Mouse (Mus musculus) liver, adult 2 months (tissue): ENCODE measurements at regions not wholly inside any gene's neighbourhood (a gene's known extent, or its start where the extent isn't known, plus 50 kb on each side); places are given as distances from the start of the nearest gene placed in this dataset.

ENCODE experiments used
- DNase-seq: peaks from one replicate; pipeline ENCODE4 v3.0.0-alpha.2; 2011; ENCODE audit warnings: low read depth, low spot score; ENCODE audit errors: extremely low read depth
- H3K27ac ChIP-seq: fragments of 200-500 bp; replicated peaks from 2 replicates; pipeline ENCODE4 v1.5.1; 2012; ENCODE audit warnings: low read depth, mild to moderate bottlenecking, control low read depth, inconsistent platforms, low read length; ENCODE audit not compliant: insufficient read depth
- H3K27me3 ChIP-seq: fragments of 200-500 bp; 2 replicates; pipeline ENCODE4 v1.6.1; 2012; ENCODE audit warnings: mild to moderate bottlenecking, moderate library complexity, low read length, inconsistent platforms; ENCODE audit not compliant: control insufficient read depth, insufficient read depth
- H3K36me3 ChIP-seq: fragments of 200-500 bp; 2 replicates; pipeline ENCODE4 v1.6.1; 2012; ENCODE audit warnings: low read length, inconsistent platforms; ENCODE audit not compliant: control insufficient read depth, insufficient read depth
- H3K4me1 ChIP-seq: fragments of 200-500 bp; 2 replicates; pipeline ENCODE4 v1.6.1; 2011; ENCODE audit warnings: low read length; ENCODE audit not compliant: control insufficient read depth, insufficient read depth
- H3K4me3 ChIP-seq: fragments of 200-500 bp; 2 replicates; pipeline ENCODE4 v1.5.1; 2011; ENCODE audit warnings: low read depth, mild to moderate bottlenecking, control low read depth, low read length, moderate library complexity; ENCODE audit not compliant: insufficient read depth
- H3K79me2 ChIP-seq: fragments of 200-500 bp; 2 replicates; pipeline ENCODE4 v1.6.1; 2012; ENCODE audit warnings: inconsistent platforms, mild to moderate bottlenecking, low read length, moderate library complexity; ENCODE audit not compliant: control insufficient read depth, insufficient read depth
- H3K9ac ChIP-seq: fragments of 200-500 bp; 2 replicates; pipeline ENCODE4 v1.6.1; 2012; ENCODE audit warnings: low read depth, mild to moderate bottlenecking, control low read depth, inconsistent platforms, low read length
- CTCF ChIP-seq: fragments of 200-500 bp; IDR thresholded peaks from 2 replicates; pipeline ENCODE4 v1.5.1; 2011; ENCODE audit warnings: low read depth, low read length, control low read depth
- POLR2A ChIP-seq: fragments of 200-500 bp; IDR thresholded peaks from 2 replicates; pipeline ENCODE4 v1.6.1; 2011; ENCODE audit warnings: low read length, control low read depth; ENCODE audit not compliant: insufficient read depth; ENCODE audit errors: extremely low read depth
- WGBS: fragments of 180-500 bp; shearing (Covaris S2); methylation state at CpG from one replicate; pipeline ENCODE4 v1.1.7; 2018; 5-methylcytosine and 5-hydroxymethylcytosine counted together

DNA sequence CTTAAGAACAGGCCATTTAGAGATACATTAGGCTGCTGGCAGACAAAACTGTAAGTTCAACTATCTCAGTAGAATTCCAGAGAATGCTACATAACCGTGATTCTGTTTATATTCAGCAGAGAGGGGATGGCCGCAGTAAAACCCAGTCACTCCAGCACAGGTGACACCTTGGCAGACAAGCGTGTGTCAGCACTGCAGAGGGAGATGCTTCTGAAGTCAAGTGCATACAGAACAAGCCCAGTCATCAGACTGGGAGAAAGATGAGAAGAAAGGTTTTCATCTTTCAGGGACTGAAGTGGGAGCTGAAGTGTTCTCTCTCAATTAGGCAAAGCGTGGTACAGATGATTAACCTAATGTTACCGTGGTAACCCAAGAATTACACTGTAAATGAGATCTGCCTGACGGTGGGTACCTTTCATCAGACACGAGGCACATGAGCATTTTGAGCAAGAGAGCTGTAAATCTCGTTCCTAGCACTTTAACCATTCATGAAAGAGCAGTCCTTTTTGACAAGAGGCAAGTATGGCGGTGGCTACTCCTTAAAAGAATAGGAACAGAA is 130.3 kb downstream of the Barhl2 start:
- WGBS: 84% methylated on average over 9 of the region's 9 CpGs
- no peak for DNase-seq
- Histone ChIP-seq H3K27ac (no peak overlapping the region), H3K9ac (no peak overlapping the region), H3K4me1 (peaks cover 2% of the 10 kb centered on the region), H3K79me2 (no peaks in the 10 kb centered on the region), H3K27me3 (no peaks in the 10 kb centered on the region), H3K4me3 (no peak overlapping the region), H3K36me3 (no peaks in the 10 kb centered on the region)
- no peak for TF ChIP-seq CTCF
- TF ChIP-seq POLR2A: no peak

DNA sequence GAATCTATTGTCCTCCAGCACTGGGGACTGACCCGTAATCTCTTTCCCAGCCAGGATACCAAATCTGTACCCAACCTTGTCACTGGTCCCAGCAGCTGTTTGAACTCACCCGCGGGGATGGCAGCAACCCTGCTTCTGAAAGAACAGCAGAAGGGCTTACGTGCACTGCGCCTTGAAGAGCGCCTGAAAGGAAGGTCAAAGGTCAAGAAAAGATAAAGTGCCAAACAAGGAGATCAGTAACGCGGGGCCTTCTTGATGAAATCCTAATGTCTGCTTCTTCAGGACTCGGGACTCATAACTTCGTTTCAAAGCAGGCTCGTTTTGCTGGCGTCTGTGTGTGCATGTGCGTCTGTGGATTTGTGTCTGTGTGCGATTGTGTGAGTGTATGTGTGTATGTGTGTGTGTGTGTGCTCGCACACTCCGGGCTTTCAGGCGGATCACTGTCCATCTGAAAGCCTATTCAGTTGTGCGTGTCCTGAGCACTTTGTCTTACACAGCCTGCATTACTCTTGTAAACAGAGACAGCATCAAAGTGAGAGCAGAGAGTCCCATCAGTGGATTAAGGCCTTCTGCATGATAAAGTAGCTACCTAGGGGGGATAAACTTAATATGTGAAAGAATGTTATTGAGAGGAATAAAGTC is 135.3 kb downstream of the Barhl2 start:
- WGBS: 51% methylated on average over 18 of the region's 18 CpGs
- DNase-seq: peak; percentile 74
- TF ChIP-seq POLR2A: no peak
- no peak for TF ChIP-seq CTCF

DNA sequence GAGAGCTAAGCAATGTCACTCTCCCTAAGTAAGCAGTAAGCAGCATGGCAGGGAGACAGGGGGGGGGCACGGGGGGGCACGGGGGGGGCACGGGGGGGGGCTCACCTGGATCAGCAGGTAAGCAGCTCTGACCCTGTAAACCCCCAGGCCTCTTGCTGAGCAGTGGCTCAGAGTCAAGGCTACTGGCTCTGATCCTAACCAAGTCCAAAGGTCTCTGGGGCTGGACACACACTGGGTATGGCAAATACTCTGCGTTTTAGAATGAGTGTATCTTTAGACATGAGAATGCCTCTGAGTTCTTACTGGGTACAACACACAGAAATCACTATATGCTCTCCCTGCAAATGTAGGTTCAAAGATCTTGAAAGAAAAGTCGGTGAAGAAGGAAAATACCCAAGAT is 136.5 kb downstream of the Barhl2 start:
- H3K4me3 ChIP-seq: no peak overlapping the region
- no peak for TF ChIP-seq POLR2A
- no peak for TF ChIP-seq CTCF
- WGBS: 17% methylated on average over 4 of the region's 5 CpGs
- H3K36me3 ChIP-seq: no peaks in the 10 kb centered on the region
- no peaks in the 10 kb centered on the region for H3K27me3 ChIP-seq
- no peaks in the 10 kb centered on the region for H3K79me2 ChIP-seq
- no peak overlapping the region for H3K9ac ChIP-seq
- peaks cover 16% of the 10 kb centered on the region for H3K4me1 ChIP-seq
- H3K27ac ChIP-seq: peak overlapping the region; percentile 76; the same call in 1 of the 2 replicates
- peak; percentile 93 for DNase-seq

More for the DNA sequence above, 135.3 kb downstream of the Barhl2 start:
- Histone ChIP-seq H3K4me1 (peaks cover 16% of the 10 kb centered on the region), H3K9ac (no peak overlapping the region), H3K79me2 (no peaks in the 10 kb centered on the region), H3K27me3 (no peaks in the 10 kb centered on the region), H3K4me3 (no peak overlapping the region), H3K27ac (0 out of 2 replicates have a peak overlapping the region, but pooled peaks have one; percentile 4), H3K36me3 (no peaks in the 10 kb centered on the region)

DNA sequence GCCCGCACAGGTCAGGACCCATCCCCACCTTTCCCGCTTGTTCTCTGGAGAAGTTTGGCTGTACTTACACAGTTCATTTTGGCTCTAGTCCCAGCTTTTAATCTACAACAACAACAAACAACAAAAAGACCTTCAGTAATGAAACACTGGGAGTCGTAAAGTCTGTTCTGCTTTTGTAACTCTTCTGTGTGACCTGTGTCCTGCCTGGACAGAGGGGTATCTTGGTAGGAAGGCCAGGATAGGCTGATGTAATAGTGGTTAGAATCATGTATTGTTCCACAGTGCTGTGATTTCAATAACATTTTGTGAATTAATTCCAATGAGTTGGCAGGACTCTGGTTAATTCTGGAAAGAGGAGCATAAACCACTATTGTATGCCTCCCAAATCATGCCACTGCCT is 136.9 kb downstream of the Barhl2 start:
- H3K36me3 ChIP-seq: no peaks in the 10 kb centered on the region
- H3K27me3 ChIP-seq: no peaks in the 10 kb centered on the region
- peak; percentile 97 for DNase-seq
- H3K79me2 ChIP-seq: no peaks in the 10 kb centered on the region
- no peak overlapping the region for H3K9ac ChIP-seq
- peaks cover 16% of the 10 kb centered on the region for H3K4me1 ChIP-seq
- H3K4me3 ChIP-seq: no peak overlapping the region
- TF ChIP-seq POLR2A: no peak
- peak overlapping the region; percentile 76 for H3K27ac ChIP-seq
- WGBS: 13% methylated on average over 3 of the region's 3 CpGs

DNA sequence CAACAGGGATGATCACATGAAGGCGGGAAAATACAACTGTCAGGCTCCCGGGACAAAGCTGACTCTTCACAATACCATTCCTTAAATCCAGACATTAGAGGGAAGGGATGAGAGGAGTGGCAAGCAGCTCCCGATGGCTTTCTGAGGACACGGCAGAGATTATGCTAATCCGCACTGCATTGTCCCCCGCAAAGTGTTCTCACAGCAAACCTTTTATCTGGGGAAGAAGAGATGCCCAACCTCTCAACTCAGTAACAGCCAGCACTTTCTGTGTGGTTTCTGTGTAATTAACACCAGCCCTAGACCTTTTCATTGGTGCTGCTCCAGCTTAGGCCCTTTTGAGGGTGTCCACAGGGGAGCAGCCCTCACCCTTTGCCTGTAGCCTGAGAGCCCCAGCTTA is 137.9 kb downstream of the Barhl2 start:
- WGBS: 87% methylated on average over 6 of the region's 6 CpGs
- Histone ChIP-seq H3K79me2 (no peaks in the 10 kb centered on the region), H3K27ac (peak overlapping the region; percentile 42; the same call in 1 of the 2 replicates), H3K27me3 (no peaks in the 10 kb centered on the region), H3K36me3 (no peaks in the 10 kb centered on the region), H3K4me1 (peaks cover 16% of the 10 kb centered on the region), H3K4me3 (no peak overlapping the region), H3K9ac (no peak overlapping the region)
- DNase-seq: no peak
- TF ChIP-seq POLR2A (no peak), CTCF (no peak)

DNA sequence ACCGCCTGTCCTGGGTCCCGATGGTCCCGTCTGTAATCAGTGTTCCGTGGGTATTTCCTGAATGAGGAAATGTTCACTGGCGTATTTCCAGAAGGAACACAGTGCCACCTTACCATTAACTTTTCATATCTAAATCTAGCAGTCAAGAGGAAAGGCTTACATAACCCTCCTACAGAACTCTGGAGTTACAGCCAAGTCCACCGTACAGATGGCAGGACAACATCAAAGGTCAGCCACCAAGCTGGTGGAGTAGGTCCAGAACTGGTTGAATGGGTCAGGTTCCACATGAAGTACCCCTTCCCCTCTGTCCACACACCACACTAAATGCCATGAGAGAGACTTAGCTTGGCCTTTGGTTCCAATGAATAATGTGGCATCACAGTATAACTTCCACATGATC is 139.7 kb downstream of the Barhl2 start:
- Histone ChIP-seq H3K9ac (no peak overlapping the region), H3K27me3 (no peaks in the 10 kb centered on the region), H3K27ac (no peak overlapping the region), H3K4me3 (no peak overlapping the region), H3K36me3 (no peaks in the 10 kb centered on the region), H3K4me1 (peaks cover 16% of the 10 kb centered on the region), H3K79me2 (no peaks in the 10 kb centered on the region)
- WGBS: 34% methylated on average over 6 of the region's 6 CpGs
- TF ChIP-seq POLR2A (no peak), CTCF (no peak)
- peak; percentile 83 for DNase-seq
